10 mouse cellular contexts compared by ENCODE assay signal in the genomic region with DNA sequence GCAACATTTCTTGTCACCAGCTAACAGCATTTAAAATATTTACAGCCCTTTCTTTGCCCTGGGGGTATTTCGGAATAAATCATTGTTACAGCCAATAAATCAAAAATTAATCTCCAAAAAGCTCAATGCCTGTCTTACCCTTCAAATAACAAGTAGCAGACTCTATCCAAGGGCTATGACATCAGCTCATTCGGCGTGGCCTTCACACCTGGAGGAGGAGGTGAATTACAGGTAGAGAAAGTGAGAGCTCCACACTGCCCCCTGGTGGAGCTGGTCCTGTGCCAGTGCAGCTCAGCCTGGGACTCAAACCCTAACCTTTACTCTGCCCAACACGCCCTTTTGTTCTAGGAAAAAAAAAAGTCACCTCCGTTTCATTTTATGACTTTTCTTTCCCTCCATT. TPM values are rescaled to one million over a fixed set of nuclear protein-coding genes. Genes with fewer than 3 reads are reported as not detected.
A peak's percentile ranks its signal among the peaks of the same experiment; 100 is the strongest.
DNase-seq lines count a peak whose midpoint lies in the region; ATAC-seq and TF ChIP-seq lines count a peak whose summit lies in the region.
"Had no signal": no experiment of that assay in that cellular context is flagged by ENCODE, and none has a peak within 500 bp of the region (broad histone marks: within the 10 kb centered on the region; RNA-seq: fewer than 3 reads in every experiment).

No protein-coding gene starts in this region.

- no peaks in the 10 kb centered on the region for H3K27me3 ChIP-seq in heart, adult 2 months (ENCODE audit: control insufficient read depth, insufficient read depth, low read length)

- H3K4me1 ChIP-seq in heart, adult 2 months (ENCODE audit: control insufficient read depth, insufficient read depth, low read length) = no peaks in the 10 kb centered on the region
- H3K4me1 ChIP-seq: stomach, embryonic 15.5 days had no signal

- no peak overlapping the region for H3K9ac ChIP-seq in heart, adult 2 months (ENCODE audit: low read depth, low read length)
- H3K9ac ChIP-seq: limb, embryonic 13.5 days; stomach, embryonic 15.5 days had no signal

- 30% methylated on average over 5 of the region's 5 CpGs for WGBS in heart, adult 2 months

- peak; percentile 66 for TF ChIP-seq CTCF in heart, adult 2 months (IDR thresholded peaks at IDR 0.05)

- ATAC-seq in inflammation-experienced regulatory T-cells, adult 6 months = no peak

- H3K36me3 ChIP-seq in heart, adult 2 months (ENCODE audit: control insufficient read depth, insufficient read depth, low read length) = no peaks in the 10 kb centered on the region
- H3K36me3 ChIP-seq: limb, embryonic 13.5 days; stomach, embryonic 15.5 days had no signal

- no peak overlapping the region for H3K4me3 ChIP-seq in heart, adult 2 months
- H3K4me3 ChIP-seq: limb, embryonic 13.5 days; stomach, embryonic 15.5 days had no signal

- intact Hi-C loops in heart, adult 2 months (cut with DNase I) = no loop called here

- DNase-seq in heart, adult 2 months = peak in 1 of 2 experiments; percentile 30
- no peak for DNase-seq in heart, adult 9 months (ENCODE audit: low spot score in 2 of 2)
- DNase-seq in urinary bladder, adult 18-20 months (ENCODE audit: low spot score in 2 of 2) = peak; percentile 22 to 75
- DNase-seq in urinary bladder, postnatal 10 days (ENCODE audit: low spot score) = no peak
- peak; percentile 48 for DNase-seq in embryo, embryonic 11 days
- DNase-seq in lung, postnatal 14 days = peak; percentile 50
- DNase-seq in urinary bladder, postnatal 25 days (ENCODE audit: low spot score) = peak; percentile 64

- TF ChIP-seq POLR2A in heart, adult 2 months (IDR thresholded peaks at IDR 0.05; ENCODE audit: insufficient read depth, low read depth, low read length) = no peak

- H3K27ac ChIP-seq in heart, adult 2 months = no peak overlapping the region
- H3K27ac ChIP-seq: limb, embryonic 13.5 days; stomach, embryonic 15.5 days had no signal

- no peaks in the 10 kb centered on the region for H3K79me2 ChIP-seq in heart, adult 2 months (replicated peaks; ENCODE audit: control insufficient read depth, insufficient read depth, low read length)

- no peak for TF ChIP-seq EP300 in heart, adult 2 months (IDR thresholded peaks at IDR 0.05; ENCODE audit: insufficient read depth, low read depth, low read length)

RNA-seq across cellular contexts. Expression of gene Nfasc, which starts 29.8 kb away (rescaled TPM):
- under 1 TPM; 0.10 to 0.14 TPM for total RNA-seq in heart, adult 2 months (2021)
- 0.32 and 0.39 TPM in 2 replicates for polyA plus RNA-seq in heart, adult 2 months (2012; rRNA removed)
- not detected for polyA plus RNA-seq in inflammation-experienced regulatory T-cells, adult 6 months (2017; shearing (Covaris generic))

Comparison
In these comparisons a context has a peak if more than half of its experiments do, and no peak if none do; other contexts are left out.
1. DNase-seq: peak in urinary bladder, adult 18-20 months (2 of 2), embryo, embryonic 11 days (single experiment), lung, postnatal 14 days (single experiment) and urinary bladder, postnatal 25 days (single experiment); none in heart, adult 9 months (0 of 2) and urinary bladder, postnatal 10 days (single experiment).